15 mouse cellular contexts compared by ENCODE assay signal in genomic region chr14:12105156-12105430, GRCm38 (mm10).
A peak's percentile ranks its signal among the peaks of the same experiment; 100 is the strongest.
DNase-seq lines count a peak whose midpoint lies in the region; ATAC-seq lines count a peak whose summit lies in the region.
"Had no signal": no experiment of that assay in that cellular context is flagged by ENCODE, and none has a peak within 500 bp of the region (broad histone marks: within the 10 kb centered on the region; RNA-seq: fewer than 3 reads in every experiment).

No protein-coding gene starts in this region.

- H3K36me3 ChIP-seq in heart, embryonic 11.5 days (ENCODE audit: control insufficient read depth, insufficient read depth, low read length): no peaks in the 10 kb centered on the region
- H3K36me3 ChIP-seq in liver, embryonic 12.5 days: no peaks in the 10 kb centered on the region
- no peaks in the 10 kb centered on the region for H3K36me3 ChIP-seq in liver, embryonic 11.5 days (ENCODE audit: control insufficient read depth, insufficient read depth, low read length)
- no peaks in the 10 kb centered on the region for H3K36me3 ChIP-seq in midbrain, embryonic 11.5 days (ENCODE audit: control insufficient read depth, insufficient read depth, low read length)
- H3K36me3 ChIP-seq: heart, embryonic 12.5 days; lung, embryonic 15.5 days had no signal

- no peak overlapping the region for H3K4me3 ChIP-seq in heart, embryonic 11.5 days (ENCODE audit: low read depth, low read length)
- no peak overlapping the region for H3K4me3 ChIP-seq in liver, embryonic 12.5 days
- no peak overlapping the region for H3K4me3 ChIP-seq in liver, embryonic 11.5 days (ENCODE audit: low read depth, low read length)
- no peak overlapping the region for H3K4me3 ChIP-seq in midbrain, embryonic 11.5 days (ENCODE audit: low read depth, low read length)
- H3K4me3 ChIP-seq: heart, embryonic 12.5 days; lung, embryonic 15.5 days had no signal

- H3K9me3 ChIP-seq in heart, embryonic 11.5 days (replicated peaks; ENCODE audit: control insufficient read depth, low read length): no peaks in the 10 kb centered on the region
- H3K9me3 ChIP-seq in liver, embryonic 12.5 days (replicated peaks): no peaks in the 10 kb centered on the region
- H3K9me3 ChIP-seq in liver, embryonic 11.5 days (ENCODE audit: control insufficient read depth, low read length): no peaks in the 10 kb centered on the region
- H3K9me3 ChIP-seq in midbrain, embryonic 11.5 days (ENCODE audit: control insufficient read depth, low read length): no peaks in the 10 kb centered on the region
- H3K9me3 ChIP-seq: heart, embryonic 12.5 days; lung, embryonic 15.5 days had no signal

- no peak for ATAC-seq in heart, embryonic 11.5 days (replicated peaks; ENCODE audit: insufficient number of reproducible peaks, low FRiP score, low TSS enrichment)
- no peak for ATAC-seq in liver, embryonic 12.5 days
- ATAC-seq in liver, embryonic 11.5 days (replicated peaks; ENCODE audit: low FRiP score): no peak
- ATAC-seq in midbrain, embryonic 11.5 days (ENCODE audit: low FRiP score): no peak
- ATAC-seq: midbrain, embryonic 16.5 days had no signal

- H3K4me1 ChIP-seq in heart, embryonic 11.5 days (ENCODE audit: control insufficient read depth, insufficient read depth, low read length): peaks cover 4% of the 10 kb centered on the region; the same call in 1 of the 2 replicates
- H3K4me1 ChIP-seq in liver, embryonic 12.5 days: no peaks in the 10 kb centered on the region
- no peaks in the 10 kb centered on the region for H3K4me1 ChIP-seq in liver, embryonic 11.5 days (replicated peaks; ENCODE audit: control insufficient read depth, insufficient read depth, low read length)
- no peaks in the 10 kb centered on the region for H3K4me1 ChIP-seq in midbrain, embryonic 11.5 days (ENCODE audit: control insufficient read depth, insufficient read depth, low read length)
- H3K4me1 ChIP-seq: lung, embryonic 15.5 days had no signal

- no peak overlapping the region for H3K9ac ChIP-seq in heart, embryonic 11.5 days (ENCODE audit: low read depth, low read length)
- H3K9ac ChIP-seq in liver, embryonic 12.5 days: no peak overlapping the region
- no peak overlapping the region for H3K9ac ChIP-seq in liver, embryonic 11.5 days (ENCODE audit: low read depth, low read length)
- H3K9ac ChIP-seq in midbrain, embryonic 11.5 days (ENCODE audit: low read length): no peak overlapping the region
- H3K9ac ChIP-seq: heart, embryonic 12.5 days; hindbrain, embryonic 14.5 days; lung, embryonic 15.5 days had no signal

- no peak overlapping the region for H3K4me2 ChIP-seq in heart, embryonic 11.5 days
- no peak overlapping the region for H3K4me2 ChIP-seq in liver, embryonic 12.5 days
- no peak overlapping the region for H3K4me2 ChIP-seq in liver, embryonic 11.5 days
- no peak overlapping the region for H3K4me2 ChIP-seq in midbrain, embryonic 11.5 days
- H3K4me2 ChIP-seq: heart, embryonic 12.5 days; hindbrain, embryonic 14.5 days; lung, embryonic 15.5 days had no signal

- peak; percentile 80 for DNase-seq in heart, adult 11 months
- no peak for DNase-seq in liver, embryonic 11.5 days (ENCODE audit: low spot score)
- DNase-seq in kidney, postnatal 25 days: peak; percentile 46 to 80
- no peak for DNase-seq in midbrain, embryonic 11.5 days (ENCODE audit: low spot score, missing footprints)
- no peak for DNase-seq in urinary bladder, postnatal 10 days (ENCODE audit: low spot score)
- DNase-seq: B cell, adult 2 months; cerebellum, postnatal 10 days; gastrocnemius, postnatal 14 days; thymus, adult 18-20 months had no signal

- H3K27ac ChIP-seq in heart, embryonic 11.5 days (ENCODE audit: low read depth, low read length): no peak overlapping the region
- peak overlapping the region; percentile 66 for H3K27ac ChIP-seq in liver, embryonic 12.5 days
- no peak overlapping the region; the same call in 1 of the 2 replicates for H3K27ac ChIP-seq in liver, embryonic 11.5 days (ENCODE audit: low read depth, low read length)
- no peak overlapping the region for H3K27ac ChIP-seq in midbrain, embryonic 11.5 days (ENCODE audit: low read depth, low read length)
- H3K27ac ChIP-seq: hindbrain, embryonic 14.5 days; lung, embryonic 15.5 days had no signal

- no peaks in the 10 kb centered on the region for H3K27me3 ChIP-seq in heart, embryonic 11.5 days (ENCODE audit: control insufficient read depth, insufficient read depth, low read length)
- no peaks in the 10 kb centered on the region for H3K27me3 ChIP-seq in liver, embryonic 12.5 days (replicated peaks)
- no peaks in the 10 kb centered on the region for H3K27me3 ChIP-seq in liver, embryonic 11.5 days (replicated peaks; ENCODE audit: control insufficient read depth, insufficient read depth, low read length)
- H3K27me3 ChIP-seq in midbrain, embryonic 11.5 days (ENCODE audit: control insufficient read depth, insufficient read depth, low read length): no peaks in the 10 kb centered on the region
- H3K27me3 ChIP-seq: heart, embryonic 12.5 days; lung, embryonic 15.5 days had no signal

- WGBS in heart, embryonic 11.5 days (ENCODE audit: insufficient replicate concordance): 77% methylated on average over 2 of the region's 2 CpGs
- WGBS in liver, embryonic 12.5 days (ENCODE audit: insufficient replicate concordance): 79% methylated on average over 2 of the region's 2 CpGs
- WGBS in liver, embryonic 11.5 days: 73% methylated on average over 2 of the region's 2 CpGs
- WGBS in midbrain, embryonic 11.5 days: 85% methylated on average over 2 of the region's 2 CpGs

Comparison
In these comparisons a context has a peak if more than half of its experiments do, and no peak if none do; other contexts are left out.
1. DNase-seq: peak in heart, adult 11 months (single experiment) and kidney, postnatal 25 days (2 of 2); none in liver, embryonic 11.5 days (single experiment), midbrain, embryonic 11.5 days (single experiment) and urinary bladder, postnatal 10 days (single experiment).